ENCODE assay signal across 8 mouse cellular contexts in genomic region chr17:33523431-33523917, GRCm38 (mm10). TPM values are rescaled to one million over a fixed set of nuclear protein-coding genes. Genes with fewer than 3 reads are reported as not detected.
DNase-seq lines count a peak whose midpoint lies in the region; ATAC-seq and TF ChIP-seq lines count a peak whose summit lies in the region.

No protein-coding gene starts in this region.

- H3K79me2 ChIP-seq in MEL (ENCODE audit: control insufficient read depth, insufficient read depth, low read length, poor library complexity): peaks cover 7% of the 10 kb centered on the region

- no peak for DNase-seq in kidney, adult 9 months
- DNase-seq in MEL (ENCODE audit: low read depth, low spot score): peak; percentile 17
- DNase-seq in forebrain, embryonic 10.5 days (ENCODE audit: extremely low spot score, low spot score): no peak
- DNase-seq in kidney, postnatal 0 days (ENCODE audit: low spot score): no peak
- DNase-seq in naive thymus-derived CD4-positive, alpha-beta T cell, adult 2 months (ENCODE audit: low read depth): peak; percentile 38
- no peak for DNase-seq in spleen, postnatal 10 days (ENCODE audit: low spot score in 2 of 2)

- H3K4me2 ChIP-seq in kidney, embryonic 16.5 days (replicated peaks; ENCODE audit: low read depth, low read length): peak overlapping the region; percentile 63
- peak overlapping the region; percentile 63 for H3K4me2 ChIP-seq in kidney, postnatal 0 days (ENCODE audit: low read length)

- no peak for TF ChIP-seq POLR2A in MEL (IDR thresholded peaks at IDR 0.05; ENCODE audit: control insufficient read depth in 1 of 2, insufficient read depth in 1 of 2, low read depth in 1 of 2, low read length in 2 of 2, poor library complexity in 1 of 2)

- H3K4me1 ChIP-seq in kidney, embryonic 16.5 days (ENCODE audit: insufficient read depth, low read length): peaks cover 35% of the 10 kb centered on the region
- H3K4me1 ChIP-seq in MEL (ENCODE audit: control insufficient read depth in 1 of 2, insufficient read depth in 2 of 2, low read length in 2 of 2): peaks cover 5 to 8% of the 10 kb centered on the region in 2 experiments; a peak in 3 of 4 replicates
- peaks cover 55% of the 10 kb centered on the region for H3K4me1 ChIP-seq in forebrain, embryonic 10.5 days
- H3K4me1 ChIP-seq in kidney, postnatal 0 days (replicated peaks; ENCODE audit: insufficient read depth, low read length): peaks cover 9% of the 10 kb centered on the region; the same call in 1 of the 2 replicates

- peaks cover 3% of the 10 kb centered on the region; the same call in 1 of the 2 replicates for H3K36me3 ChIP-seq in kidney, embryonic 16.5 days (ENCODE audit: insufficient read depth, low read length)
- H3K36me3 ChIP-seq in MEL (ENCODE audit: control insufficient read depth in 1 of 2, insufficient read depth in 2 of 2, low read length in 2 of 2): 0 out of 4 replicates have a peak, but pooled peaks cover 0 to 2% of the 10 kb centered on the region in 2 experiments
- peaks cover 10% of the 10 kb centered on the region for H3K36me3 ChIP-seq in forebrain, embryonic 10.5 days (replicated peaks)
- 0 out of 2 replicates have a peak, but pooled peaks cover under 1% of the 10 kb centered on the region for H3K36me3 ChIP-seq in kidney, postnatal 0 days (ENCODE audit: insufficient read depth, low read length)

- TF ChIP-seq EP300 in MEL (IDR thresholded peaks at IDR 0.05; ENCODE audit: low read depth in 1 of 2, low read length in 2 of 2): no peak

- ATAC-seq in kidney, embryonic 16.5 days (ENCODE audit: low FRiP score, low TSS enrichment): peak; percentile 60; the same call in 1 of the 2 replicates
- no peak; the same call in 1 of the 2 replicates for ATAC-seq in kidney, postnatal 0 days (replicated peaks; ENCODE audit: low FRiP score, low read depth)
- ATAC-seq in frontal cortex, adult (ENCODE audit: low TSS enrichment): no peak

- TF ChIP-seq CTCF in MEL (IDR thresholded peaks at IDR 0.05 in 2 of 3, conservative IDR thresholded peaks at IDR 0.05 in 1 of 3; ENCODE audit: control insufficient read depth in 1 of 3, insufficient read depth in 1 of 3, low read depth in 2 of 3, low read length in 3 of 3, poor library complexity in 1 of 3, severe bottlenecking in 1 of 3): no peak
- TF ChIP-seq CTCF in kidney, postnatal 0 days (IDR thresholded peaks at IDR 0.05; ENCODE audit: low read depth): no peak

- TF ChIP-seq RAD21 in MEL (IDR thresholded peaks at IDR 0.05; ENCODE audit: low read depth, low read length): no peak

- peak overlapping the region; percentile 81 for H3K9ac ChIP-seq in kidney, embryonic 16.5 days (replicated peaks; ENCODE audit: low read length)
- peak overlapping the region; percentile 29; the same call in 1 of the 2 replicates for H3K9ac ChIP-seq in MEL (ENCODE audit: control insufficient read depth, low read depth, low read length, poor library complexity, severe bottlenecking)
- H3K9ac ChIP-seq in kidney, postnatal 0 days (ENCODE audit: low read depth, low read length): peak overlapping the region; percentile 62

- H3K9me3 ChIP-seq in kidney, embryonic 16.5 days (ENCODE audit: low read length): no peaks in the 10 kb centered on the region
- no peaks in the 10 kb centered on the region for H3K9me3 ChIP-seq in MEL (replicated peaks; ENCODE audit: insufficient read depth, low read length)
- H3K9me3 ChIP-seq in forebrain, embryonic 10.5 days: no peaks in the 10 kb centered on the region
- no peaks in the 10 kb centered on the region for H3K9me3 ChIP-seq in kidney, postnatal 0 days (replicated peaks; ENCODE audit: low read length)

- peak overlapping the region; percentile 77 for H3K27ac ChIP-seq in kidney, embryonic 16.5 days (ENCODE audit: low read length)
- no peak overlapping the region for H3K27ac ChIP-seq in MEL (ENCODE audit: control insufficient read depth, low read depth, low read length)
- peak overlapping the region; percentile 92 for H3K27ac ChIP-seq in forebrain, embryonic 10.5 days
- peak overlapping the region; percentile 70 for H3K27ac ChIP-seq in kidney, postnatal 0 days

- H3K4me3 ChIP-seq in kidney, embryonic 16.5 days (ENCODE audit: low read length): peak overlapping the region; percentile 78
- H3K4me3 ChIP-seq in MEL (ENCODE audit: control insufficient read depth in 1 of 2, insufficient read depth in 1 of 2, low read depth in 2 of 2, low read length in 2 of 2): peak overlapping the region; percentile 18 to 99; a peak in 3 of 4 replicates
- H3K4me3 ChIP-seq in forebrain, embryonic 10.5 days: peak overlapping the region; percentile 71
- peak overlapping the region; percentile 61 for H3K4me3 ChIP-seq in kidney, postnatal 0 days (replicated peaks; ENCODE audit: low read depth, low read length)

- H3K27me3 ChIP-seq in kidney, embryonic 16.5 days (ENCODE audit: insufficient read depth, low read length): no peaks in the 10 kb centered on the region
- H3K27me3 ChIP-seq in MEL (ENCODE audit: control insufficient read depth in 1 of 2, insufficient read depth in 2 of 2, low read length in 2 of 2): peaks cover 2% of the 10 kb centered on the region in 2 experiments; a peak in 3 of 4 replicates
- H3K27me3 ChIP-seq in forebrain, embryonic 10.5 days (ENCODE audit: poor library complexity, severe bottlenecking): no peaks in the 10 kb centered on the region
- no peaks in the 10 kb centered on the region for H3K27me3 ChIP-seq in kidney, postnatal 0 days (ENCODE audit: insufficient read depth, low read length)

- 2% methylated on average over 11 of the region's 13 CpGs for WGBS in kidney, embryonic 16.5 days
- 4% methylated on average over 12 of the region's 13 CpGs for WGBS in forebrain, embryonic 10.5 days
- WGBS in kidney, postnatal 0 days: 3% methylated on average over 12 of the region's 13 CpGs

TF ChIP-seq in MEL, 35 proteins besides CTCF, POLR2A, EP300 and RAD21:
- TF ChIP-seq USF2 (IDR thresholded peaks at IDR 0.05; ENCODE audit: borderline replicate concordance in 1 of 2, insufficient read depth in 1 of 2, low read depth in 1 of 2, low read length in 2 of 2): no peak
- TF ChIP-seq JUND (IDR thresholded peaks at IDR 0.05; ENCODE audit: low read depth, low read length): no peak
- no peak for TF ChIP-seq TCF12 (IDR thresholded peaks at IDR 0.05; ENCODE audit: low read depth, low read length)
- TF ChIP-seq ELF1 (IDR thresholded peaks at IDR 0.05; ENCODE audit: low read depth, low read length): no peak
- no peak for TF ChIP-seq E2F4 (IDR thresholded peaks at IDR 0.05; ENCODE audit: borderline replicate concordance, low read depth, low read length)
- TF ChIP-seq SIN3A (IDR thresholded peaks at IDR 0.05; ENCODE audit: low read length): no peak
- no peak for TF ChIP-seq NELFE (IDR thresholded peaks at IDR 0.05; ENCODE audit: low read depth, low read length)
- no peak for TF ChIP-seq SMC3 (IDR thresholded peaks at IDR 0.05; ENCODE audit: low read depth, low read length)
- TF ChIP-seq HCFC1 (IDR thresholded peaks at IDR 0.05; ENCODE audit: low read depth, low read length): no peak
- TF ChIP-seq MAZ (IDR thresholded peaks at IDR 0.05; ENCODE audit: low read depth, low read length): no peak
- no peak for TF ChIP-seq UBTF (IDR thresholded peaks at IDR 0.05; ENCODE audit: borderline replicate concordance, insufficient read depth, low read depth, low read length)
- TF ChIP-seq ETS1 (IDR thresholded peaks at IDR 0.05; ENCODE audit: low read depth, low read length): no peak
- TF ChIP-seq MEF2A (IDR thresholded peaks at IDR 0.05; ENCODE audit: extremely low read depth, insufficient replicate concordance, low read depth, low read length, poor library complexity, severe bottlenecking): no peak
- TF ChIP-seq GATA1 (IDR thresholded peaks at IDR 0.05; ENCODE audit: low read depth, low read length): no peak
- TF ChIP-seq USF1 (IDR thresholded peaks at IDR 0.05; ENCODE audit: low read depth, low read length): no peak
- no peak for TF ChIP-seq ZNF384 (IDR thresholded peaks at IDR 0.05; ENCODE audit: low read depth, low read length)
- TF ChIP-seq MYC (IDR thresholded peaks at IDR 0.05; ENCODE audit: low read depth, low read length): no peak
- TF ChIP-seq ZKSCAN1 (IDR thresholded peaks at IDR 0.05; ENCODE audit: low read depth, low read length): no peak
- no peak for TF ChIP-seq TAL1 (IDR thresholded peaks at IDR 0.05; ENCODE audit: low read length)
- TF ChIP-seq ZC3H11A (IDR thresholded peaks at IDR 0.05; ENCODE audit: low read depth, low read length): no peak

RNA-seq across cellular contexts. Expression of gene Adamts10, which starts 0.5 kb away (rescaled TPM):
- polyA plus RNA-seq in kidney, embryonic 16.5 days (2015; fragmentation: Nextera tagmentation; extraction: Ambion mirVana): 73.5 and 81.7 TPM in 2 replicates
- total RNA-seq in MEL (2012; rRNA removed): 9.6 and 11.3 TPM in 2 replicates
- polyA plus RNA-seq in MEL (2012; ENCODE audit: insufficient read depth in 1 of 2, insufficient read length in 2 of 2, low read depth in 1 of 2, low replicate concordance in 2 of 2, missing spikeins in 1 of 2): 10 to 100 TPM in 1 of 2 experiments, not detected in 1; 21.0 TPM
- 42.6 and 47.3 TPM in 2 replicates for polyA plus RNA-seq in forebrain, embryonic 10.5 days (2016; fragmentation: Nextera tagmentation; extraction: Ambion mirVana)
- 28.3 and 32.1 TPM in 2 replicates for polyA plus RNA-seq in kidney, postnatal 0 days (2015; fragmentation: Nextera tagmentation; extraction: Ambion mirVana)

RNA-seq across cellular contexts. Expression of gene Myo1f, which starts 32.0 kb away (rescaled TPM):
- 2.1 and 2.7 TPM in 2 replicates for polyA plus RNA-seq in kidney, embryonic 16.5 days (2015; fragmentation: Nextera tagmentation; extraction: Ambion mirVana)
- 0.08 and 0.13 TPM in 2 replicates for total RNA-seq in MEL (2012; rRNA removed)
- polyA plus RNA-seq in MEL (2012; ENCODE audit: insufficient read depth in 1 of 2, insufficient read length in 2 of 2, low read depth in 1 of 2, low replicate concordance in 2 of 2, missing spikeins in 1 of 2): under 1 TPM in 1 of 2 experiments, not detected in 1; 0.40 TPM
- 1.6 and 2.2 TPM in 2 replicates for polyA plus RNA-seq in forebrain, embryonic 10.5 days (2016; fragmentation: Nextera tagmentation; extraction: Ambion mirVana)
- polyA plus RNA-seq in kidney, postnatal 0 days (2015; fragmentation: Nextera tagmentation; extraction: Ambion mirVana): 1.4 and 1.5 TPM in 2 replicates

Comparison
In these comparisons a context has a peak if more than half of its experiments do, and no peak if none do; other contexts are left out.
1. H3K9ac ChIP-seq: peak in every context shown above with its lines; median percentile 81 in kidney, embryonic 16.5 days; 62 in kidney, postnatal 0 days; 29 in MEL.
2. DNase-seq: peak in MEL (single experiment) and naive thymus-derived CD4-positive, alpha-beta T cell, adult 2 months (single experiment); none in kidney, adult 9 months (single experiment), forebrain, embryonic 10.5 days (single experiment), kidney, postnatal 0 days (single experiment) and spleen, postnatal 10 days (0 of 2).
3. Peak in every context shown above with its lines, with median percentiles within 50 percentile points of each other: H3K4me3 ChIP-seq.